Mouse (Mus musculus): Measurements from ENCODE around the gene Gm12800.
"Not testable (repeated sequence)": the region's sequence is repeated elsewhere in the genome, so short reads cannot be mapped to it uniquely, and the experiment has no call there.

The Gm12800 gene

DNA sequence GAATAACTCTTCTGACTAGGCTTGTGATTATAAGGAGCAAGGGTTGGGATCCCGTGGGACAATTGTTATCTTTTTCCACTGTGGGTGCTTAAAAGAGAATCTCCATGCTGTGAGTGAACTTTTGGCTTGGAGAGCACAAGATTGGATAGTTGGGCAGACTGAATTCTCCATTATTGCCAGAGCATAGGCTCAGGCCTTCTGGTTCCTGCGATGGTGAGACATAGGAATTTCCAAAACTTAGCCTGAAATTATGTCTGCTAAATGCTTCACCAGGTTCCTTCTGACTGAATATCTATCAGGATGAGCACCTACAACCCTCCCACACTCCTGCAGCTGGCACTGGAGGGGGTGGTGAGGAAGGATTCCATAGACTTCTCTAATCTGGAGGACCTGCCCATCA is at the start of gene Gm12800:
Gene Gm12800 (plus strand): TSS at position 301 of the 400 bp plus-strand sequence.
- not testable (repeated sequence) for DNase-seq

- no peak for DNase-seq
Observed at GRCm38 (mm10) chr4:101860873-101861272, 48.0 kb upstream of the Gm12800 start.

- no peak for DNase-seq
Observed at GRCm38 (mm10) chr4:101862289-101862688, 46.6 kb upstream of the Gm12800 start.

- not testable (repeated sequence) for DNase-seq
Observed at GRCm38 (mm10) chr4:101872031-101872430, 36.9 kb upstream of the Gm12800 start.

DNA sequence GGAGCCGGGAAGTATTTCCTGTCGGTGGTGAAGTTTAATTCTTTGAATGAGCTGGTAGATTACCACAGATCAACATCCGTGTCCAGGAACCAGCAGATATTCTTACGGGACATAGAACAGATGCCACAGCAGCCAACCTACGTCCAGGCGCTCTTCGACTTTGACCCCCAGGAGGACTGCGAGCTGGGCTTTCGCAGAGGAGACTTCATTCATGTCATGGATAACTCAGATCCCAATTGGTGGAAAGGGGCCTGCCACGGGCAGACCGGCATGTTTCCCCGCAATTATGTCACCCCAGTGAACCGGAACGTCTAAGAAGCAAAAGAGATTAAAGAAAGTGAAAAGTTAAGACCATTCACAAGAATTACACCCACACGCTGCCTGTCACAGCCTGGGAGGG is 33.2 kb upstream of the Gm12800 start:
- DNase-seq = not testable (repeated sequence)

GRCm38 (mm10) chr4:101883641-101884040 is 25.3 kb upstream of the Gm12800 start:
- no peak for DNase-seq

DNA sequence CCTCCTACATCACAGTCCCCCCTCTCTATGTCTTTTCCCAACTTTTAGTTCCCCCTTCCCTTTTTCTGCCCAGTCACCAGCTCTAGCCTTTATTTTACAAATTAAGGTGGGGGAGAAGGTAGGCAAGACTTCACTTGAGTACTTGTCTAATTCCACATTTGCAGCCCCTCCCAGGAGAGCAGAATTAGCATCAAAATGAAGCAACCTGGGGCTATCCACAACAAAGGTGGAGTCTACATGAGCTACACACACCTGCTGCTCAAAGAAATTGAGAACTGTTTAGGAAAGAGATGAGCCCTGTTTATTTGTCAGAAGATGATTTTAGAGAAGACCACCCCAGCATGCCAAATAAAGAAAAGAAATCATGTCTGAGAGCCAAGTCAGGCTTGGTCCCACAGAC is 19.5 kb upstream of the Gm12800 start:
- no peak for DNase-seq

DNA sequence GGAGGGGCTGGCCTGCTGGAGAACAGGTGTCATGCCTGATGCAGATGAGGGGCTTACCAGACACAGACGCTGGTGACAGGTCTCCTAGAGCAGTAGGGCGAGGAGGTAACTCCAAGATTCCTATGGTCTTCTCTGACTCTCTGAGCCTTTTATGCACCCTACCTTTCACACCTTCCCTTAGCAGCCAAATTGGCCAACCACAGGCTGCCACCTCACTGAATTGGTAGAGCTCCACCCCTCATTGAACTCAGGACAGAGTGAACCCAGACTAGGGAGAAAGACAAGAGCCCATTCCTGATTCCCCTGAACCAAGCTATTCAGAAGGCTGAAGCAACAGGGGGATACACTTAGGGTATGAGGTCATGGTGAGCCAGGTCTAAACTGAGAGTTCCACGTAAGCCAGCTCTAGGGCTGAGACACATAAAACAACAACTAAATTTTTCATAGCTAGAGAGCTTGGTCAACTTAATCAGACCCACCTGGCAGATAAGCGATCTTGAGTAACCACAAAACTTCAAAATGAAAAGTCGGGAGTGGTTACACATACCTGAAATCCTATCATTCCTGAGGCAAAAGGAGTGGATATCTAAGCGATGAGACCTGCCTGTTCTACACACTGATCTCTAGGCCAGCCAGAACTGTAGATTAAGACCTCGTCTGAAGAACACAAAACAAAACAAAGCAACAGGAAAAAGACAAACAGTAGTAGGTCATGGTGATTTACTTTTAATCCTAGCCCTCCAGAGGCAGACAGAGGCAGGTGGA is 15.1 kb upstream of the Gm12800 start, which contains the start of gene C130073F10Rik:
Gene C130073F10Rik (minus strand): TSS at position 134 of the 765 bp plus-strand sequence.
- no peak for DNase-seq

DNA sequence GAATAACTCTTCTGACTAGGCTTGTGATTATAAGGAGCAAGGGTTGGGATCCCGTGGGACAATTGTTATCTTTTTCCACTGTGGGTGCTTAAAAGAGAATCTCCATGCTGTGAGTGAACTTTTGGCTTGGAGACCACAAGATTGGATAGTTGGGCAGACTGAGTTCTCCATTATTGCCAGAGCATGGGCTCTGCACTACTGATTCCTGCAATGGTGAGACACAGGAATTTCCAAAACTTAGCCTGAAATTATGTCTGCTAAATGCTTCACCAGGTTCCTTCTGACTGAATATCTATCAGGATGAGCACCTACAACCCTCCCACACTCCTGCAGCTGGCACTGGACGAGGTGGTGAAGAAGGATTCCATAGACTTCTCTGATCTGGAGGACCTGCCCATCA is 31.2 kb downstream of the Gm12800 start, which contains the start of gene Gm12794:
Gene Gm12794 (plus strand): TSS at position 301 of the 400 bp plus-strand sequence.
- not testable (repeated sequence) for DNase-seq

Data from liver (tissue).